Mouse (Mus musculus) hindbrain, embryonic 12.5 days (tissue): ENCODE measurements at regions not wholly inside any gene's neighbourhood (a gene's known extent, or its start where the extent isn't known, plus 50 kb on each side); places are given as distances from the start of the nearest gene placed in this dataset.

Experiments used
- ATAC-seq: fragments of 200-750 bp; cut with Nextera tagmentation; 2 replicates; pipeline ENCODE4 v1.8.0; 2017; ENCODE audit warnings: moderate TSS enrichment; ENCODE audit not compliant: low FRiP score
- H3K27ac ChIP-seq: fragments of 300-500 bp; sonication (generic); 2 replicates; pipeline ENCODE4 v1.5.1; 2016; ENCODE audit warnings: mild to moderate bottlenecking
- H3K27me3 ChIP-seq: fragments of 300-500 bp; sonication (generic); 2 replicates; pipeline ENCODE4 v1.6.1; 2016; ENCODE audit warnings: mild to moderate bottlenecking
- H3K36me3 ChIP-seq: fragments of 300-500 bp; sonication (generic); 2 replicates; pipeline ENCODE4 v1.6.1; 2016; ENCODE audit warnings: mild to moderate bottlenecking
- H3K4me1 ChIP-seq: fragments of 300-500 bp; sonication (generic); 2 replicates; pipeline ENCODE4 v1.6.1; 2016
- H3K4me2 ChIP-seq: fragments of 300-500 bp; sonication (generic); replicated peaks from 2 replicates; pipeline ENCODE4 v1.6.1; 2016; ENCODE audit warnings: mild to moderate bottlenecking
- H3K4me3 ChIP-seq: fragments of 300-500 bp; sonication (generic); 2 replicates; pipeline ENCODE4 v1.5.1; 2016; ENCODE audit warnings: mild to moderate bottlenecking
- H3K9ac ChIP-seq: fragments of 300-500 bp; sonication (generic); 2 replicates; pipeline ENCODE4 v1.6.1; 2016; ENCODE audit warnings: mild to moderate bottlenecking, moderate library complexity
- H3K9me3 ChIP-seq: fragments of 300-500 bp; sonication (generic); replicated peaks from 2 replicates; pipeline ENCODE4 v1.6.1; 2016; ENCODE audit warnings: mild to moderate bottlenecking
- WGBS: fragments of 180-500 bp; shearing (Covaris S2); methylation state at CpG from one replicate; pipeline ENCODE4 v1.1.7; 2016; 5-methylcytosine and 5-hydroxymethylcytosine counted together

DNA sequence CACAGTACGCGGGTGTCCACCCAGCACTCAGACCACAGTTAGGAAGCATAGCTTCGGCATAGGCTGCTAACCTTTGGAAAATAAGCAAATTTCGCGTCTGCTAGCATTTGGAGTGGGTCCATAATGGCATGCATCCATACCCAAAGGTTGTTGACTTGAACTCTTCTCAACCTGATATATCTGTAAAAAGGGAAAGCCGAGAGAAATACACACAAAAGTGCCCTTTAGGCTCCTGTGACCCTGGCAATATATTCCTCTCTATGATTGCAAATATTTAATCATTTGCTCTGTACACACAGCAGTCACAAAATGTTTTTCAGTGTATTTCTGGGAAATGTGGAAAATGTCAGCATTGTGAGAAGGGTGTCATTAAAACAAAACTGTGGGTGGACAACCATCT is 347.1 kb downstream of the Tfec start:
- 91% methylated on average over 6 of the region's 6 CpGs for WGBS
- H3K27ac ChIP-seq = no peak overlapping the region
- no peaks in the 10 kb centered on the region for H3K27me3 ChIP-seq
- no peak overlapping the region for H3K4me2 ChIP-seq
- no peak overlapping the region for H3K4me3 ChIP-seq
- no peaks in the 10 kb centered on the region for H3K9me3 ChIP-seq
- H3K4me1 ChIP-seq = 0 out of 2 replicates have a peak, but pooled peaks cover 2% of the 10 kb centered on the region
- no peaks in the 10 kb centered on the region for H3K36me3 ChIP-seq
- no peak overlapping the region for H3K9ac ChIP-seq
- ATAC-seq = no peak

DNA sequence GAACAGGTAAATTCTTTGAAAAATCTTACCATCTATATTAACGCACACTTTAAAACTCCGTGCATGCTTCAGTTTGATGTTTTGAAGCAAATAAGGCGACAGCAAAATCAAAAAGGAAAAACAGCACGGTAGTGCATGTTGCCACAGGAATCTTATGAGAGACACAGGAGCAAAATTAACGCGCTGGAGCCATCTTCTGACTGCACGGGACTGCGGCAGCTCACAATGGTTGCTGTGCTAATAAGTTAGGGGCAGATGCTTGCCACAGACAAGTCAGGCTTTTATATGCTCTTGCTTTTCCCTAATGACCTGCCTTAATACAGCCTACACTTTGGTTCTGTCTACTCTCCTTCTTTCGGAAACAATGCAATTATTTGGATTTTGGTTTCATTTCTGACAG is 347.8 kb downstream of the Tfec start:
- peak; percentile 74 for ATAC-seq
- 64% methylated on average over 9 of the region's 9 CpGs for WGBS
- no peaks in the 10 kb centered on the region for H3K27me3 ChIP-seq

DNA sequence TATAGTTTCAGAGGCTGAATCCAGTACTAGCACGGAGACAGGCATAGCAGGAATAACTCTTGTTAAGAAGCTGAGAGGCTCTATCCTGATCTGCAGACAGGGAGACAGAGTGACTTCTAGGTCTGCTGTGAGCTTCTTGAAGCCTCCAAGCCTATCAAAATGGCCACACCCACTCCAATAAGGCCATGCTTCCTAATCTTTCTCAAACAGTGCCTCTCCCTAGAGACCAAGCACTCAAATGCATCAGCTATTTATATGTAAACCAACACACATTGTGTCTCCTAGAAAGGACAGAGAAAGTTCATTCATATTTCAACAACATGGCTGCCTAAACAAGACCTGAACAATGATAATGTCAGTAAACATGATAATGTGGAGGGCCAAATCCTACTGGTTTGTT is 384.2 kb downstream of the Tfec start:
- Histone ChIP-seq H3K4me1 (no peaks in the 10 kb centered on the region), H3K27me3 (no peaks in the 10 kb centered on the region), H3K27ac (no peak overlapping the region), H3K4me2 (no peak overlapping the region), H3K9me3 (0 out of 2 replicates have a peak, but pooled peaks cover 5% of the 10 kb centered on the region), H3K9ac (no peak overlapping the region), H3K4me3 (no peak overlapping the region), H3K36me3 (no peaks in the 10 kb centered on the region)
- 68% methylated on average over 1 of the region's 1 CpGs for WGBS
- ATAC-seq = no peak

More for the DNA sequence above, 347.8 kb downstream of the Tfec start:
- Histone ChIP-seq H3K9ac (no peak overlapping the region), H3K4me1 (0 out of 2 replicates have a peak, but pooled peaks cover 2% of the 10 kb centered on the region), H3K4me3 (no peak overlapping the region), H3K36me3 (no peaks in the 10 kb centered on the region), H3K27ac (no peak overlapping the region), H3K4me2 (no peak overlapping the region), H3K9me3 (no peaks in the 10 kb centered on the region)

DNA sequence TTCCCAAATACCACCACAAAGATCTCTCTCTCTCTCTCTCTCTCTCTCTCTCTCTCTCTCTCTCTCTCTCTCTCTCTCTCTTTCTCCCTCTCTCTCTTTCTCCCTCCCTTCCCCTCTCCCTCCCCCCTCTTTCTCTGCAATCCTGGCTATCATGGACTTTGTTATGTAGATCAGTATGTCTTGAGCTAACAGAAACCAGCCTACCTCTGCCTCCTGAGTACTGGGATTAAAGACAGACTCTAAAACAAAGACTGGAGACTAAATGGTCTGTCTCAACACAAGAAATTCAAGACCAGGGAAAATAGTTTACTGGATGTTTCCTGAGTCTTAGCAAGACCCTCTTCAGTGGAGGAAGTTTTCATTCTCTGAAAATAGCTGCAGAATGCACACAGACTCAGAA is 384.7 kb downstream of the Tfec start:
- ATAC-seq = no peak
- Histone ChIP-seq H3K27me3 (no peaks in the 10 kb centered on the region), H3K4me2 (no peak overlapping the region), H3K36me3 (no peaks in the 10 kb centered on the region), H3K9ac (no peak overlapping the region), H3K4me1 (no peaks in the 10 kb centered on the region), H3K27ac (no peak overlapping the region), H3K9me3 (0 out of 2 replicates have a peak, but pooled peaks cover 5% of the 10 kb centered on the region), H3K4me3 (no peak overlapping the region)

DNA sequence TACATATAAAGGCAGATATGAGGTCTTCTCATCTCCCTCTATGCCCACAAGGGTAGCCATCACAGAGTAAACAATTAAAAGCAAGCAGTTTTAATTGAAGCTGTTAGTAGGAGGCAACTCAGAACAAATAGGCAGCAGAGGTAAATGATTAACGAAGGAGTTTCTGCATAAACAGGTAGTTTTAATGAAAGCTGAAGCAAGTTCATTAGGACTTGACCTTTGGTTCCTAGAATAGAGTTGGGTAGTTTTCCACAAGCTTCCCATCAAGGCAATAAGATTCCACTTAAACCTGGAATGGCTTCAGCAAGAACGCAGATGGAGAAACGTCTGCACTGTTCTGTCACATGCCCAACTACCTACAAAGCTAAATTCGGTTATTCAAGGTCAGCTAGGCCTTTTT is 394.4 kb downstream of the Tfec start:
- no peaks in the 10 kb centered on the region for H3K4me1 ChIP-seq
- WGBS = 91% methylated on average over 4 of the region's 4 CpGs

DNA sequence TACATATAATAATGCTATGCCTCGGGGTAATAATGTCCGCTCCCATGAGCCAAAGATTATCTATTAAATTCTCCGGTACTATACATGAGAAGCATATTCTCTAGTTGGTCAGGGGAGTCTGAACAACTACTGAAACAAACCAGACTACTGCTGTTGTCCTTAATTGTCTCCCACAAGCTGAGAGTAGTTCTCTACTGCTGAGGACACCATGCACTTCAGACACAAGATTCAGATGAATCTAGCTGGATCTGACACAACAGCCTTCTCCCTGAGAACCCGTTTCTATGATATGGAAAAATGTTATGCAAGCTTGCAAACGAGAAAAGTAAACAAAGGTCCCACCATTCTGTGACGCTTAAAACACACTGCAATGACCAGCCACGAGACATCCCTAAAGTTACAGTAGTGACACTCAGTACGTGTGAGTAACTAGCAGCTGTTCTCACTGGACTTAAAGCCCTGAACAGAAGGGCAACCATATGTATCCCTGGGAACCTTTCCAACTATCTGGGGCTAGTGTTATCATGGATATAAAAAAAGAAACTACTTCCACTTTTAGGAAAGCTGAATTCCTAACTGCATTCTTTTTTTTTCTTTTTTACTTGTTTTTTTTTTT is 411.1 kb downstream of the Tfec start:
- 86% methylated on average over 8 of the region's 8 CpGs for WGBS

More for the DNA sequence above, 394.4 kb downstream of the Tfec start:
- no peaks in the 10 kb centered on the region for H3K27me3 ChIP-seq
- no peaks in the 10 kb centered on the region for H3K36me3 ChIP-seq
- H3K4me2 ChIP-seq = no peak overlapping the region
- no peak overlapping the region for H3K27ac ChIP-seq
- no peak overlapping the region for H3K4me3 ChIP-seq
- H3K9me3 ChIP-seq = 0 out of 2 replicates have a peak, but pooled peaks cover 4% of the 10 kb centered on the region
- no peak for ATAC-seq
- H3K9ac ChIP-seq = no peak overlapping the region

DNA sequence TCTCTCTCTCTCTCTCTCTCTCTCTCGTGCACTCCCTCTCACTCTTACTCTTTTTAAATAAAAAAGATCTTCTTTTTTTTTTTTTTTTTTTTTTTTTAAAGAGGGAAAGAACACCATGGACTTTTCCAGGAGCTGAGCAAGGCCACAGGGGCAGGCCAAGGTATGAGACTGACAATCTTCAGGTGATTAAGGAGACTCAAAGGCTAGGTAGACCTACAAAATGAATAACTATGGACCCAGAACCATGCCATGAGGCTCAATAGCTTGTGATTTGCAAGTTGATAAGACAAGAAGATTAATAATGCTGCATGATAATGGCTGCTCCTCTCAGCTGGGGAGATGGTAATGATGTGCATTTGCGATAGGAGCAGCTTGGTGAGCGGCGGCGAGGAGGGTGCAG is 414.9 kb downstream of the Tfec start:
- Histone ChIP-seq H3K9me3 (no peaks in the 10 kb centered on the region), H3K27ac (no peak overlapping the region), H3K27me3 (no peaks in the 10 kb centered on the region), H3K9ac (no peak overlapping the region), H3K36me3 (no peaks in the 10 kb centered on the region), H3K4me2 (no peak overlapping the region), H3K4me1 (no peaks in the 10 kb centered on the region), H3K4me3 (no peak overlapping the region)
- 68% methylated on average over 5 of the region's 5 CpGs for WGBS
- ATAC-seq = no peak

More for the DNA sequence above, 411.1 kb downstream of the Tfec start:
- Histone ChIP-seq H3K27me3 (no peaks in the 10 kb centered on the region), H3K9me3 (no peaks in the 10 kb centered on the region), H3K4me1 (no peaks in the 10 kb centered on the region), H3K4me2 (no peak overlapping the region), H3K27ac (no peak overlapping the region), H3K9ac (no peak overlapping the region), H3K4me3 (no peak overlapping the region), H3K36me3 (no peaks in the 10 kb centered on the region)
- no peak for ATAC-seq

DNA sequence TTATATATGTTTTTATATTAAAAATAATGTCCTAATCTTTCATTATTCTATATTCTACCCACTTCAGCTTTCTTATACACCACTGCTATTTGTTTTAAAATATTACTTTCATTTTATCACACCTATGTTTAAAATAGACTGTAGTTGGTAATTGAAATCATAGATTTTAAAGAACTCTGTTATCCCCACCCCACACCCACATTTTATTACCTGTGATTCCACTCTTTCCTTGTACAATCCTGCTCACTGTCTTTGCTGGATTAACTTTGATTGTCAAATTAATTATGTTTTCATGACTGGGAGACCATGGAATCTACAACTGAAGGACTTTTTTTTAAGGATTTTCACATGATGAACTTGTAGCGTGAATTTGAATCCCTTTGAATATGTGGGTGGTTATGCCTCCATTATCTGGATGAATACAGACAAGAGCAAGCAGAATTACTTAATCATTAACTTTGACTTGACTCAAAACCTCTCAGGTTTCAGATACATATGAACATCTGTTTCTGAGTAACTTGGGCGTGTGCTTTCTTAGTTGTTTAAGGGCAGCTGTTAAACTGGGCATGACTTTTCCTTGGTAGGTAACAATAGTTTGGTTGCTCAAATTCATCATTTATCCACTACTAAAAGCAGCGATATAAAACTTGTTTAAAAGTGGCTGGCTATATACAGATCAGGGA is 429.4 kb downstream of the Tfec start:
- Histone ChIP-seq H3K36me3 (no peaks in the 10 kb centered on the region), H3K27ac (no peak overlapping the region), H3K4me2 (no peak overlapping the region), H3K4me3 (no peak overlapping the region), H3K4me1 (no peaks in the 10 kb centered on the region), H3K27me3 (no peaks in the 10 kb centered on the region), H3K9ac (no peak overlapping the region), H3K9me3 (no peaks in the 10 kb centered on the region)
- ATAC-seq = no peak
- 80% methylated on average over 3 of the region's 3 CpGs for WGBS

DNA sequence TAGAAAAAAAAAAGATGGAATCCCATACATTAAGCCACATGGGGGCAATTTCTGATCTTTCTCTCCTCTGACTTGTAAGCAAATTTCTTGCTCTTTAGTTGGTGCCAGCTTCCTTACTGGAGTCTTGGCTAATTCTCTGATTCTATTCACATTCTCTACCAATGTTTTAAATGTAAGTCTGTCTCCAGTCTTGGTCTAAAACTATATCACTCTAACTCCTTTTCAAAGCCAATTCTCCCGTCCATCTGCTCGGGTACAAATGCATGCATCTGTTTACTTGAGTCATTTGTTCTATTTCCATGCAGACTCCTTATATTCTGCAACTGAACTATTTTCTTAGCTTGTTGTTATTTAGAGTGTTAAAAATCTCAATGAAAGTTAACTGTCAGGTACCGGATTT is 440.0 kb downstream of the Tfec start:
- 76% methylated on average over 3 of the region's 3 CpGs for WGBS
- Histone ChIP-seq H3K9me3 (no peaks in the 10 kb centered on the region), H3K27ac (no peak overlapping the region), H3K9ac (no peak overlapping the region), H3K27me3 (no peaks in the 10 kb centered on the region), H3K36me3 (no peaks in the 10 kb centered on the region), H3K4me1 (no peaks in the 10 kb centered on the region), H3K4me2 (no peak overlapping the region), H3K4me3 (no peak overlapping the region)
- ATAC-seq = no peak
